Mouse (Mus musculus) small intestine, adult 2 months (tissue): ENCODE measurements around the gene Gm16181.

ENCODE experiments used
- CTCF ChIP-seq: fragments of 200-500 bp; IDR thresholded peaks from 2 replicates; pipeline ENCODE4 v1.5.1; 2012; ENCODE audit warnings: low read depth, mild to moderate bottlenecking, control low read depth, inconsistent platforms, low read length, moderate library complexity, mixed read lengths; ENCODE audit not compliant: insufficient replicate concordance, insufficient read length; ENCODE audit errors: extremely low read depth
- POLR2A ChIP-seq: fragments of 200-500 bp; IDR thresholded peaks from 2 replicates; pipeline ENCODE4 v1.6.1; 2012; ENCODE audit warnings: low read depth, mild to moderate bottlenecking, control low read depth, inconsistent platforms, low read length, moderate library complexity

- TF ChIP-seq CTCF (no peak), POLR2A (no peak)
These were observed 14.3 kb downstream of the Gm16181 start for GRCm38 (mm10) chr17:35234903-35235302.
